Mouse (Mus musculus): ENCODE measurements around the gene Actg1.

DNA sequence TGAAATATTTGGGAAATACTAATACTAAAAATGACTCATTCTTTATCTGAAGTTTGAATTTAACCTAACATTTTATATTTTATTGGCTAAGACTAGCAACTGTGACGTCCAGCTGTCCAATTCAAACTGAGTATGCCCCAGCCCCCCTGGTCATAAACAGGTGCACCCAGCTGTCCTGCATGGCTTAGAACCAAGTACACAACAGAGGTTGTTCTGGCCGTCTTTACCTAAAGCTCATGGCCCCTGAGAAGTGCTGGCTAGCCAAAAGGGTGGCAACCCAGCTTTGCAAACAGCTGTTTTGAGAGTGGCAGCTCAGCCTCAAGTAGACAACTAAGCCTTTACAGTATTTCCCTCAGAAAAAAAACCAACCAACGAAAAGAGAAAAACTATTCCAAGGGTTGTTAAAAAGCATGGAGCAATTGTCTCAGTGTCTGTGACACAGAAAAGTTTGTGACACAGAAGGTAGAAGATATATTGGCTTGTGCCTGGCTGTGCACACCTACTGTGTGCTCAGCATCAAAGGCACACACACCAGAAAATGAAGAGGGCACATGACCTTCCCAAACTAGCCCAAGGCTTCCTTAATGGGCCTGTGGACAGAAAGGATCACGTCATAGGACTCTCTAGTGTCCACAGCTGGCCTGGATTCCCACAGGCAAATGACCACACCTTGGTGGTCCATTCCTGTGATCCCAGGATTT is 49.8 kb downstream of the Actg1 start:
- no peak for TF ChIP-seq POLR2A (IDR thresholded peaks at IDR 0.05; ENCODE audit: insufficient read depth, low read length)
- no peak for TF ChIP-seq CTCF (IDR thresholded peaks at IDR 0.05; ENCODE audit: low read depth, low read length)
